Mouse (Mus musculus) adrenal gland, postnatal 14 days (tissue): Measurements from ENCODE around the gene Smg6. TPM values are rescaled to one million over a fixed set of nuclear protein-coding genes. Genes with fewer than 3 reads are reported as not detected.

Source experiments
- DNase-seq: peaks from one replicate; pipeline ENCODE4 v3.0.0; 2021; ENCODE audit warnings: mixed read lengths
- total RNA-seq: library from RNA; stranded (reverse); gene quantifications from 2 replicates; pipeline ENCODE4 v1.2.3, GENCODE M21; 2021

Gene Smg6
- total RNA-seq, 1 experiment from 2014 or later, result 21.9 TPM

DNA sequence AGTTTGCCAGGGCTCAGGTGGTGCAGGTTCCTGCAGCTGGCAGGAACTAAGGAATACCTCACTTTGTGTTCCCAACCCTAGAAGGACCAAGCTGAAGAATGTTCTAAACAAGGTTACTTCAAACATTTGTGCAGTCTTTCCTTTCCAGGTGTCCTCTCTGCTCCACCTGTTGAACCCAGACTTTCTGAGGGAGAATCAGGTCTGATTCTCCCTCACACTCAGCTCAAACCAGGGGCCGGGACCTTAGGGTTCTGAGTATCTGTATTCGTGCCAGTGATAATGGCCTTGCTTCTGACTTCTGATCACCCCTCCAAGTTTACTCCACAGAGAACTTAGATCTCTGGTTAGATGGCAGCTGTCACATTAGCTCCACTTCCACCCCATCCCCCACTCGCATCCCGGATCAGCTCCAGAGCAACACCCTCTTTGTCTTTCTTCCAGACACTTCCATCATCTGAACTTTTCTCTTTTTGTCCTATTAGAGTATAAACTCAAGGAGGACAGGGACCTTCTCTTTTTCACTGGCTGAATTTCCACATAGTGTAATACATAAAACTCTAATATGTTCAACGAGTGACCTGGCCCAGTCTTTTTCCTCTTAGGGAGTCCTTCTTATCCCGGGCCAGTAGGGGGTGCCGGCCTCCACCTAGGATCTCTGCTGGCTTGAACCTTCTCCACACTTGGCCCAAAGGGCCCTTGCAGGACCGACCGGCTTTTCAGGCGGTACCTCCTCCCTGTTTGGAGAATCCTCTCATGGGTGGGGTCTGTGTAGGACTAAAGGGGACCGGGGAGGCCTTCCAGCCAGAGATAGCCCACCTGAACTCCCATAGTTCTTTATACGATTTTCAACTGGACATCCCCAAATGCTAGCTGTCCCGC lies 267.0 kb downstream of the Smg6 start:
- peak; percentile 93 for DNase-seq

DNA sequence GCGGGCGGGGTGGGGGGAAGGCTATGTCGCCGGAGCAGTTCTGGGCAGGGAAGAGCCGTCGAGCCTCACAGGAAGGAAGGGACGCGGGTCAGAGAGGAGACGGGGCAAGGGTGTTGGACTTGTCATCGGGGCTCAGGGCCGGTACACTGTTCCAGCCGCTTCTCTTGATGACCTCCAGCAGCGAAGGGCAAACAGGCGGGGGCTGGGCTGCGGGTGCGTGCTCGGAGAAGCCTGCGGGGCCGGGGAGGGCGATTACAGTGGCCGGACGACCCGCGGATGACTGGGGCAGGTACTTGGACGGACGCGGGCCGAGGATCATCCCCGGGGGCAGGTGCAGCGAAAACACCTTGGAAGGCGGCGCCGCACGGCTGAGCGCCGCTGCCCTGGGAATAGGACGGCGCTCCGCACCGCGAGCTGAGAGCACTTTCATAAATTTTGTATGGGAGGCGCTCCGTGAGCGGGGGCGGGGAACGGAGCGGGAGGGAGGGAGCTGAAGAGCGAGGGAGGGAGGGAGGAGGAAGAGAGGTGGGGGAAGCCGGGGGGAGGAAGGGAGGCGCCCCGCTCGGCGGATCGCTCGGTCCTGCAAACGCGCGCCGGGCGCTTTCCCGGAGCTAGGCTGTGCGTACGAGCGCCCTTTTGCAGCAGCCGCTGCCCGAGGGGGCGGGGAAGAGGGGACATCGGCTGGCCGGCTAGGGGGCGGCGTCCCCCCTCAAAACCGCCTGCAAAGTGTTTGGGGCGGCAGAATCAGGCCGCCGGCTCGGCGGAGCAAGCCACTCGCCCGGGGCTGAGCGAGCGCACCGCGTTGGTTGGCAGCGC lies 267.8 kb downstream of the Smg6 start, which contains the start of gene Rtn4rl1:
Rtn4rl1 (plus strand) TSS at position 528 of the 816 bp plus-strand sequence.
- DNase-seq, result peak; percentile 90

DNA sequence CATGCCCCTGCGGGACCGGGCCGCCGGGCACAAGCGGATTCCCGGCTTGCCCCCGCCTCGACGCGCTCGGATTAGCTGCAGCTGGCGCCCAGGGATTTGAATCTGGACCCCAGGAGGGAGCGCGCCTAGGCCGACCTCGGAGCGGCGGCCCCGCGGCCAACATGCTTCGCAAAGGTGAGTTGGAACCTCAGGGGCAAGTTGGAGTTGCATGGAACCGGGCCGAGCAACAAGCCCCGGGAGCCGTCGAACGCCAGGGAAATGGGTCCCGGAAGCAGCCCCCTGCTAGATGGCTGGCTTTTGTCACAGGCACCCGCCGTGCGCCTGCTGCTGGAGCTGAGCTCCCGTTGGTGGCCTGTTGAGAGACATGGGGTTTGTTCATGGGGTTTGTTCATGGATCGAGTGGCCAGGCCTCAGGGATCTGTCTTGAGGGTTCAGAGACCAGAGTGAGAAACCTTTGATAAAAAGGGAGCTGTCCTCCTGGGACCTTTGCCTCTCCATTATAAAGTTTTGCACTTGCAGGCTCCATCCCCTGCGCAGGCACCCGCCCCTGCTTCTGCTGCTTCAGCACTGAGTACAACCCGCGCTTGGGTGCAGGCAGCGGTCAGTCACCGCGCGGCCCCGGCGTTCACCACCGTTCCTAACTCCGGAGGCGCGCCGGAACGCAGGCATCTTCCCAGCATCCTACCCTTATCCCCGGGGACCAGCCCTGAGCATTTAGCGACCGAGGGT lies 268.7 kb downstream of the Smg6 start:
- DNase-seq, result peak; percentile 62

DNA sequence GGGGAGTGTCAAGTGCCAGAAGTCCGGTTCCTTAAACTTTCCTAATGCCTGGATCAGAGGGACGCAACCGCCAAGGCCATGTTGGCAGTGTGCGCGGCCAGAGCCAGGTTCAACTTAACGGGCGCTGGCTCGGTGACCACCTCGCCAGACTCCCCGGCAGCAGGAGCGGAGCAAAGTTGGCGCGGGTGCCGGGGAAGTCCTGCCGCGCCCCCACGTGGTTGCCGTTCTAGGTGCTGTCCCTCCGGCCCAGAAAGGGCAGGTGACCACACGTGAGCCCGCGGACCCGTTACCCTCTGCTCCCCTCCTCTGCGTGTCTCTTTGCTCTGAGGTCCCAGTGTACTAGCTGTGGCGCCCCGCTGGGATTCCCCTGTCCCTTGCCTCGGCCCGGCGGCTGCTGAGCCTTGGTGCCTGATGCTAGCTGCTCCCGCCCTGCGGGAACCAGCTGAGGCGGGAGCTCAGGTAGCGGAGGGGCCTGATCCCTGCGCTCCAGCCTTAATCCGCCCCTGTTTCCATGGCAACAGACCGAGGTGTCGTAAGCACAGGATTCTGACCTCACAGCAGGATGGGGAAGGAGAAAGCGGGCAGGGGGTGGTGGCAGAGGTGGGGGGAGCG lies 269.3 kb downstream of the Smg6 start:
- DNase-seq, result peak; percentile 72

DNA sequence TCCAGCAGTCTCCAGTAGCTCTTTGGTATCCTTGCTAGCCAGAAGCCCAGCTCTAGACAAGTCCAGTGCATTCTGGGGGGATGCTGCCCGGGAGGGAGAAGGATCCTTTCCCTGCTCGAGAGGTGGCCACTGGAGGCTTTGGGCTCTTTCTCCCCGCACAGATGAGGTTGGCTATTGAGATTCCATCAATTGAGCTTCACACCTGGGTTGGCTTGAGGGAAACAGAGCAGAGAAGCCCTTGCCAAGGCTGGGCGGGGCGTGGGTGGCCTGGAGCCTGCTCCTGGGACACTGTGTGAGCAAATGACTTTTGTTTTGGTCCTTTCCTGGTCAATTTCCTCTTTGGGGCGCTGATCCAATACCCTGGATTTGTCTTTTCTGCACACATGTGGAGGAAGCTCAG lies 270.5 kb downstream of the Smg6 start:
- DNase-seq, result no peak

DNA sequence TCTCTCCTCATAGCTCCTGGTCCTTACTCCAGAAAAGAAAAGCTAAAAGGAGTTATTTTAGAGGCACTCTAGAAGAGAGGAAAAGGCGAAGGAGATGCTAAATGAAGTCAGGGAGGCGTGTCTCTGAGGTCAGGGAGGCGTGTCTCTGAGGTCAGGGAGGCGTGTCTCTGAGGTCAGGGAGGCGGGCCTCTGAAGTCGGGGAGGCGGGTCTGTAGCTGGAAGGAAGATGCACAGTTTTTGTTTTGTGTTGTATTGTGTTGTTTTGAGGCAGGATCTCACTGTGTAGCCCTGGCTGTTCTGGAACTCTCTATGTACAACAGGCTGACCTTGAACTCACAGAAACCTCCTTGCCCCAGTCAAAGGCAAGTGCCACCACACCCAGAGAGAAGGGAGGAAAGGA lies 272.3 kb downstream of the Smg6 start:
- no peak for DNase-seq

DNA sequence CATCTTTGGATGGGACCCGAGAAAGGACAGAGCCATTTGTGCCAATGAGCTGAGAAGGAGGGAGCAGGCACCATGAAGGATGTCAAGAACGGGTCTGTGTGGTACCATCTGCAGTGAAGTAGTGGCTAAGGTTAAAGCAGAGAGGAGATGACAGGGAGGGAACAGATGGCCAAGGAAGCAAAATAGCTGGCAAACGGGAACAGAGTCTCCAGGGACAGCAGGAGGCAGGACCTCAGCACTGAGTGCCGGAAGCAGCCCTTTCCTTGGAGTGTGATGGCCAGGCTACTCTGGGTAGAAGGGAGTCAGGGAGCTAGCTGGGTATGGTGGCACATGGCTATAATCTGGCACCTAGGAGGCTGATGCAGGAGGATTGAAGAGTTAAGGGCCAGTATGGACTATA lies 273.2 kb downstream of the Smg6 start:
- DNase-seq, result no peak

DNA sequence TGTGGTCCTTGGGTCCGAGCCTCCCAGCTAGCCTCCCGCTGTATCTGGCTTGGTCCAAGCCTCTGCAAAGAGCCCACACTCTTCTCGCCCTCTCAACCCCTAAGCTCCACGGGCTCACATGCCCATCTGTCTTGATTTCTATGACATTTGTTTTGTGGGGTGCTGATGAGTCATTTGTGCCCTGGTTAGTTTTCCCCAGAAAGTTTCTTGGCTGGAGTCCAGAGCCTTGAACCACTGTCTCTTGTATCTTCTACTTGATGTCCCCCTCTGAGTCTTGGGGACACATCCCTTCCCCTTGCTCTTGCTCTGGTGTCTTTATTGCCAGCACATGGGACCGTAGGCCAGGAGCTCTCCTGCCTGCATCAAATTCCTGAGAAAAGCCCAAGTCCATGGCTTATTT lies 274.3 kb downstream of the Smg6 start:
- peak; percentile 43 for DNase-seq

DNA sequence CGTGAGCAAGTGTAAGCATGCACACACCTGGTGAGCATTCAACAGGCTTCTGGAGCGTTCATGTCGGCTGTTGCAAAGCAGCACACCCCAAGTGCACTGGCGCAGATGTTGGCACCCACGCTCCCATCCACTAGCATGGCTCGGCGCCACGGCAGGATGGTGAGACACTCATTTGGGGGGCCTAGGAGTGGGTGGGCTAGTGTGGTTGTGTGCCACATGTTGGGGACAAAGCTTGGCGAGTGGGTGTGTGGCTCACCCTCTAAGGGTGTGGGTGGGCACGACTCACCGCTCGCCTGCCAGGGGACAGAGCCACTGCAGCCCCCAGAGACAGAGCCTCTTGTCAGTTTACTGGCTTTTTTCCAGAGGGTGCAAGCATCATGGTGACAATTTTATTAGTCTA lies 275.3 kb downstream of the Smg6 start:
- DNase-seq, result no peak

DNA sequence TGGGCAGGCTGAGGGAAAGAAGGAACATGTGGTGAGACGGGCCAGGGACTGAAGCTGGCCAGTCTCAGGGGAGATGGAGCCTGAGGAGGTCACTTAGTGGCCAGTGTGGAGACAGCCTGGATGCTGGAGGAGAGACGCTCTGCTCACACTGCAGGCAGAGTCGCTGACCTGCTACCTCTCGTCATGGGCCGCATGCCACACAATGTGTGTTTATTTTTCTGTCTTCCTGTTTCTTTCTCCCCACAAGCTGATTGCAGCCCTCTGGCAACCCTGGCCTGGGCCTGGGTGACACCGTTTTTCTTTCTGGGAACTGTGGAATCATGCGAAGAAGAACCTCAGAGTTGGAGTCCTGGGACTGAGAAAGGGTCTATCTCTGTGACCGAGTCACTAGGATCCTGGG lies 276.1 kb downstream of the Smg6 start:
- DNase-seq, result no peak

DNA sequence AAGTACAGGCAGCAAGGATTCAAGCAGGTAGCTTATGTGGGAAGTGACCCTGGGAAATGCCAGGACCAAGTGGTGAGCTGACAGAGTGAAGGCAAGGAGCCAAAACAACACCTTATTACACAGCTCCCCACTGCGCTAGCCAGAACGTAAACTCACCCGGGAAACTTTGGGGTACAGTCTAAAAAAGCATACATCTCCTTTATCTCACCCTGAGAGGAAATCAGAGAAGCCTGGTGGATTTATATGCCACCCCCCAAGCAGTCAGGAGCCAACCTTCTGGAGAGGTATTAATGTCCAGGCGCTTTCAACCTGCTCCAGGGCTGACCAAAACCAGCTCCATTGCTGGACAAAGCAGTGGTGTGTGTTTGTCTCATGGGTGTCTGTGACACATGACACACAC lies 278.3 kb downstream of the Smg6 start:
- DNase-seq, result no peak

DNA sequence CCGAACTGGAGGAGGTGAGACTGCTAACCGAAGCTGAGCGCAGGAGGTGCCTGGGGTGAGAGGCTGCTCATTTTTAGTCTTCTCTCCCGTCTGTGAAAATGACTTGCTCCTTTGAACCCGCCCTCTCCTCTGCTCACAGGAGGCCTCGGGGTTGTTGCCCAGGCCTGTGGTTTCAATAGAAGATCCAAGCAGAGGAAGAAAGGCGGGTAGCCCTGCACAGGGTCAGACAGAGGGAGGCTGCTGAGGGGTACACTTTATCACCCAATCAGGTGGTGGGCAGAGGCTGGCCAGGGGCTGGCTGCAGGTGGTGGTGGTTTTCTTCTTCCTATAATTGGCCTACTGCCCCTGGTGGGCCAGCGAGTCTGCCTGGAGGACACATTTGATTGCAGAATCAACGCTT lies 278.8 kb downstream of the Smg6 start:
- DNase-seq, result no peak

DNA sequence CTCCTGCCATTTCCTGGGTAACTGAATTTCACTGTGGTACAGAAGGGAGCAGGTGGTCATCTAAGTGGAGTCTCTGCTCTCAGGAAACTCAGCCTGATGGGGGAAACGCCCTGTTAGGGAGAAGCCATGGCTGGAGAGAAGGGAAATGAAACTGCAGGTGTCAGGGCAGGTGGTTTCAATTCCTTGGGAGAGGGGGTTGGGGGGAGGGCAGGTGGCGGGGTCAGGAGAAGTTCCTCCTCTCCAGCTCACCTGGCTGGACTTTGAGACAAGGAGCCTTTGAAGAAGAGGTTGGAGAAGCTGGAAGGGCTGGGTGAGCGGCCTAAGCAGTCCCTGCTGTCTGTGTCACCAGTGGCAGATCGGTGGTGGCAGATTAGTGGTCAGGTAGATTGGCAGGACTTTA lies 280.7 kb downstream of the Smg6 start:
- no peak for DNase-seq

DNA sequence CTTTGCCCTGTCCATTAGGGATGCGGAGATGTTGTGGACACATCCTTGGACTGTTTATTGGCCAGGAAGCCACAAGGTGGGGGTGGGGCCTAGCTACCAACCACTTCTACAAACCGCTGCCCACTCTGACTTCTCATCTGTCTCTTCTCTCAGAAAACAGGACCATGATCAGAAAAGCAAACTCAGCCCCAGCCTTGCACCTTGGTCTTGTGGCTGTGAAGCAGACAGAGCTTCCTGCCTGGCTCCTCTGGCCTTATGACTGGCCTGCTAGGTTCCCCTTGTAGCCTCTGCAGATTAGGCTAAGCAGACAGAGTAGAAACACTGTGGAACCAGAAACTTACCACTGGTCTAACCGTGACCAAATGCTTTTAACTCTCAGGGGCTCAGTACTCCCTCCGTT lies 283.7 kb downstream of the Smg6 start:
- no peak for DNase-seq

DNA sequence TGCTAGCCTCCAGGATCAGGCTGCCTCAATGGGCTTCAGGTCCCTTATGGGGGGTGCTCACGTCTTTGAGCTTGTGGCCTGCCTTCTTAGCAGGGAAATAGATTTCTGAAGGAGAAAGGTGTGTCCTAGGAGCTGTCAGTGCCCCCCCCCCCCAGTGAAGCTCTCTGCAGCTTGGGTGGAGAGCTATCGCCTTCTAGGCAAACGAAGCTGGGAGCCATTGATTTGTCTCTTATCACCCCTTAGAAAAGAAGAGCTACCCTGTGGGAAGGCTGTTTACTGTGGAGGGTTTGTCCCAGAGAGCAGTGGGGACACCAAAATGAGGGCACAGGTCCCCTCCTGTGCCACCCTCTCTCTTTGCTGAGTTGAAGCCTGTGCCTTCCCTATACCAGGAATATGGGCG lies 284.5 kb downstream of the Smg6 start:
- no peak for DNase-seq

DNA sequence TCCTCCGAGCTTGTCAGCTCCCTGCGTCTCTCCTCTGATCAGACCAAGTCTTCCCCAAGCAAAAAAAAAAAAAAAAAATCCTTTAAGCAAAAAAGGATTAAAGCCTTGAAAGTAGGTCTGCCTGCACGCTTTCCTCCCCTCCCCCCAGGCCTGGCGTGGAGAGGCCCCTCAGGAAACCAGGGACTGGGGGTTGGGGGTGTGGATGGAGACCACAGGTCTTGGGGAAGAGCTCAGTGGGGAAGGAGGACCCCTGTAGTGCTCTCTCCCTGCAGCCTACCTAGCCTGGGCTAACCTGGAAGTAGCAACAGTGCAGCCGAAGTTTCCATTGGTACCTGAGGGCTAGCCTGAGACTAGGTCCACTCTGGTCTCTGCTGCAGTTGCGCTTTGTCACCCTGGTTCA lies 285.1 kb downstream of the Smg6 start:
- no peak for DNase-seq

DNA sequence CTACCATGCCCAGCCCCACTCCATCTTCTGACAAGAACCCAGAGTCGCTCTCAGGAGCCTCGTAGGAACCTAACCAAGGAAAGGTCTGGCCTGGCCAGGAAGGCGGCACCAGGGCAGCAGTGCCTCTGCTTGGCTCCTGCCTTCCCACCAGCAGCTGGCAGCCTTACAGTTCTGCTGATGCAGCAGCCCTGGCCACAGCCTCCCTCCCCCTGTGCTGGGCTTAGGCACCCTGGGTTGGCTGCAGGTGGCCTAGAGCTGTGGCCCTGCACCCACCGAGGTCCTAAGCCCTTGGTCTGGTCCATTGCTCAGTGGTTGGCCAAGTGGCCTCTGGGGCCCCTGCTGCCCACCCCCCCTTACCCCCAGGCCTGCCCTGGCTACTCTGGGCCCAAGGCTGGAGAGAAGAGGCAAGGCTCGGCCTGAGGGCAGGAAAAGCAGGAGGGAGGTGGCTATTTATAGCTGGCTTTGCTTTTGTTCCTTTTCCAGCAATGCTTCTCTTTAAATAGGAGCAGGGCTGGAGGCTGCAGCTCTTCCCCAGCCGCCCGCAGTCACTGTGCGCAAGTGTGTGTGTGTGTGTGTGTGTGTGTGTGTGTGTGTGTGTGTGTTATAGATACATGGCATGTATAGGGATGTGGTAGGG lies 286.5 kb downstream of the Smg6 start:
- peak; percentile 68 for DNase-seq

DNA sequence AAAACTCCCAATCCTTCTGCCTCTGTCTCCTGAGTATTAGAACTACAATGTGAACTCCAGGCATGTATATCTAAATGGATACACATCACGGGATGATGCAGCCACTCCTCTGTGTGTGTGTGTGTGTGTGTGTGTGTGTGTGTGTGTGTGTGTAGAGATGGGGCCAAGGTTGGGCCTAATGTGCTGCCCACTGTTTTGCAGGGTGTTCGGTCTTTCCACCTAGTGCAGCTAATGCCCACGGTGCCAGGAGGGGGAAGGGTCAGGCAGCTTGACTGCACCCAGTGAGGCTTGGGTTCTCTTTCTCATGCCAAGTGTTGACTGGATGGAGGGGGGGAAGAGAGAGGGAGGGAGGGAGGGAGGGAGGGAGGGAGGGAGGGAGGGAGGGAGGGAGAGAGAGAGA lies 287.3 kb downstream of the Smg6 start:
- DNase-seq, result peak; percentile 56

DNA sequence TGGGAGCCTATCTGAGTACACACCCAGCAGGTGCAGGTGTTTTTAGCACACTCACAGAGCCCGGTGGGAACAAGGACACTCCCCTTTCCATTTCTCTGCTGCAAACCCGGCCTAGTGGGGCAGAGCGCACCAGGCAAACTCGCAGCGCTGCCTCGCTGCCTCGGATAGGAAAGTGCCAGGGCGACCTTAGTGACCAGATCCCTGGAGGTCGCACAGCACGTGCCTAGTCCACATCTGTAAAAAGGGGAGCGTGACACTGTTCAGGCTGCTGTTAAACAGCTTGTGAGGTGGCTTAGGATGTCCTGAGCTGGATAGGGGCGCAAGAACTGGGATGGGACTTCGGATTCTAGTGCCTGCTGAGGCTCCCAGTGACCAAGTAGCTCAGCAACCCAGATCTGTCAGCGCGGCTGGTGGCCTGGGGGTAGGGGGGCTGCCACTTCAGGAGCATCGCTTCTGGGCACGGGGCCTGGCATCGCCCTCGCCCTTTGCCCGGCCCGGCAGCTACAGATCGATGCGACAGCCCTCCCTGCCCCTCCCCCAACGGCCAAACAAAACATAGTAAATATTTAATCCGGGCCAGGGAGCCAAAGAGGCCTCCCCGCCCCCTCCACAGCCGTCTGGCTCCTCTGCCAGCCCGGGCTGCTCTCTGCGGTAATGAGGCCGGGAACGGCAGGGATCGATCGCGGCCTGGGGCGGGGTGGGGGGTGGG lies 287.9 kb downstream of the Smg6 start:
- DNase-seq, result peak; percentile 74
